Mouse (Mus musculus) common myeloid progenitor, adult 5-6 weeks (primary cell): Measurements from ENCODE around the gene Pkp1. TPM values are rescaled to one million over a fixed set of nuclear protein-coding genes. Genes with fewer than 3 reads are reported as not detected.
A peak's percentile ranks its signal among the peaks of the same experiment; 100 is the strongest.

Experiments used
- ATAC-seq: replicated peaks from 2 replicates; pipeline ENCODE4 v1.8.0; 2016; ENCODE audit warnings: low read depth, mild to moderate bottlenecking, moderate TSS enrichment, inconsistent platforms; ENCODE audit not compliant: poor library complexity, severe bottlenecking
- total RNA-seq: library from RNA; stranded (forward); fragments of 200-1000, 187-1606 nt; gene quantifications from 2 replicates; pipeline ENCODE4 v1.2.3, GENCODE M21; 2017

Pkp1 gene
- total RNA-seq, 1 experiment from 2014 or later: not detected

GRCm38 (mm10) chr1:135913657-135914056 is 5.3 kb downstream of the Pkp1 start:
- peak; percentile 82 for ATAC-seq

- no peak for ATAC-seq
Observed at GRCm38 (mm10) chr1:135909381-135909780, 9.6 kb downstream of the Pkp1 start.

GRCm38 (mm10) chr1:135906736-135907135 is 12.3 kb downstream of the Pkp1 start:
- ATAC-seq: no peak

GRCm38 (mm10) chr1:135899991-135900515 is 19.0 kb downstream of the Pkp1 start:
- no peak for ATAC-seq

GRCm38 (mm10) chr1:135899295-135899694 is 19.7 kb downstream of the Pkp1 start:
- ATAC-seq: no peak

GRCm38 (mm10) chr1:135895367-135895766 is 23.6 kb downstream of the Pkp1 start:
- no peak for ATAC-seq

- no peak for ATAC-seq
Observed at GRCm38 (mm10) chr1:135893377-135893776, 25.6 kb downstream of the Pkp1 start.

GRCm38 (mm10) chr1:135892764-135893163 is 26.2 kb downstream of the Pkp1 start:
- ATAC-seq: no peak

GRCm38 (mm10) chr1:135892233-135892632 is 26.8 kb downstream of the Pkp1 start:
- ATAC-seq: no peak

- ATAC-seq: no peak
Observed at GRCm38 (mm10) chr1:135891424-135892216, 27.4 kb downstream of the Pkp1 start.

GRCm38 (mm10) chr1:135889461-135890185 is 29.4 kb downstream of the Pkp1 start:
- ATAC-seq: no peak

GRCm38 (mm10) chr1:135882385-135883109 is 36.5 kb downstream of the Pkp1 start:
- ATAC-seq: peak; percentile 90

GRCm38 (mm10) chr1:135877248-135877647 is 41.8 kb downstream of the Pkp1 start:
- no peak for ATAC-seq

- no peak for ATAC-seq
Observed at GRCm38 (mm10) chr1:135872991-135873390, 46.0 kb downstream of the Pkp1 start.

GRCm38 (mm10) chr1:135868570-135868969 is 50.4 kb downstream of the Pkp1 start:
- ATAC-seq: no peak

- ATAC-seq: peak; percentile 93
Observed at GRCm38 (mm10) chr1:135865518-135866194, 53.4 kb downstream of the Pkp1 start.

- ATAC-seq: no peak
Observed at GRCm38 (mm10) chr1:135864830-135865229, 54.2 kb downstream of the Pkp1 start.

GRCm38 (mm10) chr1:135863786-135864335 is 55.1 kb downstream of the Pkp1 start:
- ATAC-seq: no peak

- no peak for ATAC-seq
Observed at GRCm38 (mm10) chr1:135862561-135862960, 56.4 kb downstream of the Pkp1 start.
